Mouse (Mus musculus): ENCODE measurements around the gene Spin4.
A peak's percentile ranks its signal among the peaks of the same experiment; 100 is the strongest.

The Spin4 gene

GRCm38 (mm10) chrX:95026361-95026892, at the start of gene Spin4:
Gene Spin4, minus strand, starts transcription at chrX:95026682.
- peak; percentile 12 for DNase-seq

GRCm38 (mm10) chrX:95027907-95028306, 1.4 kb upstream of the Spin4 start:
- no peak for DNase-seq

- DNase-seq: no peak
Observed at GRCm38 (mm10) chrX:95025779-95026360, 612 bp downstream of the Spin4 start.

GRCm38 (mm10) chrX:95012033-95012432, 14.4 kb downstream of the Spin4 start:
- DNase-seq: no peak

- DNase-seq: no peak
Observed at GRCm38 (mm10) chrX:94998845-94999244, 27.6 kb downstream of the Spin4 start.

- DNase-seq: no peak
Observed at GRCm38 (mm10) chrX:94994113-94994512, 32.4 kb downstream of the Spin4 start.

- DNase-seq: no peak
Observed at GRCm38 (mm10) chrX:94990903-94991302, 35.6 kb downstream of the Spin4 start.

- peak; percentile 6 for DNase-seq
Observed at GRCm38 (mm10) chrX:94990080-94990825, 36.2 kb downstream of the Spin4 start.

All from thymus, postnatal 25 days (tissue).